Mouse (Mus musculus): ENCODE measurements around the gene Pacrg. TPM values are rescaled to one million over a fixed set of nuclear protein-coding genes. Genes with fewer than 3 reads are reported as not detected.

Pacrg gene
- polyA plus RNA-seq, 1 experiment from 2014 or later: 1.1 TPM

DNA sequence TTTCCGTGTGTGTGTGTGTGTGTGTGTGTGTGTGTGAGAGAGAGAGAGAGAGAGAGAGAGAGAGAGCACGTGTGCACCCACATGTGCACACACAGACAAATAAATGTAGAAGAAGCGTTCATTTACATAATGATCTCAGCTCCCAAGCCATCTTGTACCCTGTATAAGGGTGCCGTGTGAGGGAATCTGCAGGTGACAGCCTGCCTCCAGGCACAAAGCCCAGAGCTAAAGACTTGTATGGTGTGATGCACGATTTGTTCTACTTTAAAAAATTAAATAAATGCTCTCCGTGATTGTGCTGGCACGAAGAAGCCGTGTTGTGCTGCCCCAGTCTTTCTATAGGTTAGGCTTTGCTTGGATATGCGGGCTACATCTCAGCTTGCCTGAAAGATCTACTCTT, 426.2 kb downstream of the Pacrg start:
- H3K4me1 ChIP-seq (ENCODE audit: control insufficient read depth, insufficient read depth, low read length): peaks cover 50% of the 10 kb centered on the region
- peak overlapping the region; percentile 17; the same call in 1 of the 2 replicates for H3K4me2 ChIP-seq (ENCODE audit: low read depth, low read length)
- ATAC-seq (replicated peaks; ENCODE audit: extremely low read depth, insufficient read depth, low FRiP score): peak; percentile 47; the same call in 1 of the 2 replicates
- 56% methylated on average over 9 of the region's 9 CpGs for WGBS
- peak overlapping the region; percentile 95 for H3K27ac ChIP-seq (ENCODE audit: low read length)
- no peaks in the 10 kb centered on the region for H3K27me3 ChIP-seq (ENCODE audit: control insufficient read depth, insufficient read depth, low read length)
- no peaks in the 10 kb centered on the region for H3K9me3 ChIP-seq (replicated peaks; ENCODE audit: control insufficient read depth, low read length)
- no peak overlapping the region for H3K4me3 ChIP-seq (ENCODE audit: low read length)
- H3K9ac ChIP-seq (ENCODE audit: low read length): peak overlapping the region; percentile 61
- H3K36me3 ChIP-seq (ENCODE audit: control insufficient read depth, insufficient read depth): no peaks in the 10 kb centered on the region

GRCm38 (mm10) chr17:10410597-10411476, 429.3 kb downstream of the Pacrg start:
- no peak for ATAC-seq (replicated peaks; ENCODE audit: extremely low read depth, insufficient read depth, low FRiP score)
- H3K27ac ChIP-seq (ENCODE audit: low read length): no peak overlapping the region
- H3K36me3 ChIP-seq (ENCODE audit: control insufficient read depth, insufficient read depth): no peaks in the 10 kb centered on the region
- H3K4me1 ChIP-seq (ENCODE audit: control insufficient read depth, insufficient read depth, low read length): peaks cover 55% of the 10 kb centered on the region
- 74% methylated on average over 8 of the region's 8 CpGs for WGBS
- H3K4me2 ChIP-seq (ENCODE audit: low read depth, low read length): no peak overlapping the region
- H3K4me3 ChIP-seq (ENCODE audit: low read length): no peak overlapping the region
- H3K9me3 ChIP-seq (replicated peaks; ENCODE audit: control insufficient read depth, low read length): no peaks in the 10 kb centered on the region
- no peaks in the 10 kb centered on the region for H3K27me3 ChIP-seq (ENCODE audit: control insufficient read depth, insufficient read depth, low read length)
- no peak overlapping the region for H3K9ac ChIP-seq (ENCODE audit: low read length)

DNA sequence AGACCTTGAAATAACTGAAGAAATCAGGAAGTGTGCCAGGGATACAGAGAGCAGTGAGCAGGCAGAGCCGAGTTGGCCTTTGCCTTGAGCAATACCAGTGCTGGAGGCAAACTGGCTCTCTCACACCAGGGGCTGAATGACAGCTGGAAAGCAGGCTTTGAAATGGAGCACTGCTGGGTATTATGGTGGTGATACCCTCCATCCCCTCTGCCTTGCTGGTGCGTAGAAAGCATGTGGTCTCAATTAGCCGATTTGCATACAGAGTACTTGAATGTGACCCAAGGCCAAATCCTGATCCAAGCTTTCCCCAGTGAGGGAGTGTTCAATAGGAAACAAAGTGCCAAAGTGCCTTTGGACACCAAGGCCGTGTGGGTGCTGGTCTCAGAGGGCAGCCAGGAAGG, 431.4 kb downstream of the Pacrg start:
- peaks cover 38% of the 10 kb centered on the region for H3K4me1 ChIP-seq (ENCODE audit: control insufficient read depth, insufficient read depth, low read length)
- H3K4me3 ChIP-seq (ENCODE audit: low read length): no peak overlapping the region
- WGBS: 46% methylated on average over 4 of the region's 4 CpGs
- no peak overlapping the region for H3K9ac ChIP-seq (ENCODE audit: low read length)
- H3K27ac ChIP-seq (ENCODE audit: low read length): 0 out of 2 replicates have a peak overlapping the region, but pooled peaks have one; percentile 52
- 0 out of 2 replicates have a peak, but pooled peaks have one; percentile 40 for ATAC-seq (replicated peaks; ENCODE audit: extremely low read depth, insufficient read depth, low FRiP score)
- no peaks in the 10 kb centered on the region for H3K36me3 ChIP-seq (ENCODE audit: control insufficient read depth, insufficient read depth)
- no peaks in the 10 kb centered on the region for H3K27me3 ChIP-seq (ENCODE audit: control insufficient read depth, insufficient read depth, low read length)
- no peak overlapping the region for H3K4me2 ChIP-seq (ENCODE audit: low read depth, low read length)
- no peaks in the 10 kb centered on the region for H3K9me3 ChIP-seq (replicated peaks; ENCODE audit: control insufficient read depth, low read length)

DNA sequence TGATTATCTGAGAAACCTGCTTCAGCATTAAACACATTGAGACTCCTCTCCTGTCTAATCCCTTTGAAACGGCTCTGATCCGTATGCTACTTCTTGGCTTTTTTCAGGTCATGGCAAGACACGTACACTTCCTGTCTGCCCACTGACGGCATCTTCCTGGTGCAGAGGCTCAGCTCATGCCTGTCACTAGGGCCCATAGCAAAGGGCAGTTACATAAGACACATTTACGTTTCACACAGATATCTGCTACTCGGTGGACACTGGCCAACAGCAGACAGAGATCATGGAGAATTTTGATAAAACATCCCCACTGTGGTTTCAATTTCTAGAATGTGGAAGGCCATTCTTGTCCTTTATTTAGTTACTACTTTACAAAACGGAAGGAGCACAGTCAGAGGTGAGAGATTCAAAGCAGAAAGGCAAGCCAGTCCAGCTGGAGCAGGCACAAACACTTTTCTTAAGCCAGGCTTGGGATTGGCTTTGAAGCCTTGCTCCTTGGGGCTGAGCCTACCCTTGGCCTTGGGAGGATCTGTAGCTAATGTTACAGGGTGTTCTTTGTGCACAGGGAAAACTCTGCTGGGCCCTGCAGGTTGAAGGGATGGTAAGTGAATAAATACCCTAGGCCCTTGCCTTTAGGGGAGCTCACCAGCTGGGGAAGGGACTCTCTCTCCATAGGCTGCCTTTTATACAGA, 432.9 kb downstream of the Pacrg start:
- no peaks in the 10 kb centered on the region for H3K9me3 ChIP-seq (replicated peaks; ENCODE audit: control insufficient read depth, low read length)
- H3K4me2 ChIP-seq (ENCODE audit: low read depth, low read length): no peak overlapping the region
- no peak for ATAC-seq (replicated peaks; ENCODE audit: extremely low read depth, insufficient read depth, low FRiP score)
- peak overlapping the region; percentile 48; the same call in 1 of the 2 replicates for H3K27ac ChIP-seq (ENCODE audit: low read length)
- H3K27me3 ChIP-seq (ENCODE audit: control insufficient read depth, insufficient read depth, low read length): no peaks in the 10 kb centered on the region
- peaks cover 27% of the 10 kb centered on the region for H3K4me1 ChIP-seq (ENCODE audit: control insufficient read depth, insufficient read depth, low read length)
- 32% methylated on average over 7 of the region's 7 CpGs for WGBS
- 0 out of 2 replicates have a peak overlapping the region, but pooled peaks have one; percentile 7 for H3K9ac ChIP-seq (ENCODE audit: low read length)
- no peaks in the 10 kb centered on the region for H3K36me3 ChIP-seq (ENCODE audit: control insufficient read depth, insufficient read depth)
- H3K4me3 ChIP-seq (ENCODE audit: low read length): no peak overlapping the region

DNA sequence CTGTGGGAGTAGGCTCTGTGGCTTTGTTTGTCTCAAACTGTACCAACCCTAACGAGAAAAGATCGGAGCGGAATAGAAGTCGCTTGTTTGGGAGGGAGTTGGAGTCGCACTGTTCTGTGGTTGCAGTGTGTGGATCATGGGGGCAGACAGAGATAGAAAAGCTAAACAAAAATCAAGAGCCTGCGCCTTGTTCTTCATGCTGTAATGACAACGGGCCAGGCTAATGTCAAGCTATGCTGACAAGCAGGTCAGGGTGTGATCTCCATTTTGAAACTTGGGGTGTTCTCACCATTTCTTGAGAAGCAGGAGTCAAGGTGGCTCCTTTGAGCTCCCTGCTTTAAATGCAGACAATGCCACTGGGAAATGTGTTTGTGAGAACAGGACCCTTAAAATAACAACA, 433.8 kb downstream of the Pacrg start:
- Histone ChIP-seq H3K27ac (ENCODE audit: low read length) (peak overlapping the region; percentile 48; the same call in 1 of the 2 replicates), H3K9ac (ENCODE audit: low read length) (no peak overlapping the region)
- 63% methylated on average over 7 of the region's 7 CpGs for WGBS

DNA sequence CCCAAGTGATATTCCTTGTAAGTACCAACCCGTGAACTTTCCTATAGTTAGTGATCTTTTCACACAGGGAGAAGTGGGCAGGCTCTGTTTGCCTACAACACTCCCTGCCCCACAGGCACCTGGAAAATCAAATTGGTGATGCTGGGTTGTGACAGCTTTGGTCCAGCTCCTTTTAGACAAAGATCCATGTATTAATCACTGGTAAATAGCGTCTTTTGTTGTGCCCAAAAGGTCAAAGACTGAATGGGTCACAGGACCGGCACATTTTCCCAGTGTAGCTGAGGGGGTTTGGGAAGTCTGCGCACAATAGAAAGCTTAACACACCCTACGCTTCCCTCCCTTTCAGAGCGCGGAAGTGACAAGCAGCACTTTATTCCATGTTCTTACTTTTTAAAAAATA, 434.2 kb downstream of the Pacrg start:
- Histone ChIP-seq H3K9me3 (replicated peaks; ENCODE audit: control insufficient read depth, low read length) (no peaks in the 10 kb centered on the region), H3K27me3 (ENCODE audit: control insufficient read depth, insufficient read depth, low read length) (no peaks in the 10 kb centered on the region), H3K36me3 (ENCODE audit: control insufficient read depth, insufficient read depth) (no peaks in the 10 kb centered on the region), H3K9ac (ENCODE audit: low read length) (no peak overlapping the region), H3K27ac (ENCODE audit: low read length) (no peak overlapping the region), H3K4me1 (ENCODE audit: control insufficient read depth, insufficient read depth, low read length) (peaks cover 27% of the 10 kb centered on the region), H3K4me2 (ENCODE audit: low read depth, low read length) (no peak overlapping the region), H3K4me3 (ENCODE audit: low read length) (no peak overlapping the region)
- ATAC-seq (replicated peaks; ENCODE audit: extremely low read depth, insufficient read depth, low FRiP score): no peak
- 74% methylated on average over 7 of the region's 7 CpGs for WGBS

More for the DNA sequence above, 433.8 kb downstream of the Pacrg start:
- ATAC-seq (replicated peaks; ENCODE audit: extremely low read depth, insufficient read depth, low FRiP score): no peak
- Histone ChIP-seq H3K4me1 (ENCODE audit: control insufficient read depth, insufficient read depth, low read length) (peaks cover 27% of the 10 kb centered on the region), H3K4me2 (ENCODE audit: low read depth, low read length) (no peak overlapping the region), H3K4me3 (ENCODE audit: low read length) (no peak overlapping the region), H3K36me3 (ENCODE audit: control insufficient read depth, insufficient read depth) (no peaks in the 10 kb centered on the region), H3K9me3 (replicated peaks; ENCODE audit: control insufficient read depth, low read length) (no peaks in the 10 kb centered on the region), H3K27me3 (ENCODE audit: control insufficient read depth, insufficient read depth, low read length) (no peaks in the 10 kb centered on the region)

DNA sequence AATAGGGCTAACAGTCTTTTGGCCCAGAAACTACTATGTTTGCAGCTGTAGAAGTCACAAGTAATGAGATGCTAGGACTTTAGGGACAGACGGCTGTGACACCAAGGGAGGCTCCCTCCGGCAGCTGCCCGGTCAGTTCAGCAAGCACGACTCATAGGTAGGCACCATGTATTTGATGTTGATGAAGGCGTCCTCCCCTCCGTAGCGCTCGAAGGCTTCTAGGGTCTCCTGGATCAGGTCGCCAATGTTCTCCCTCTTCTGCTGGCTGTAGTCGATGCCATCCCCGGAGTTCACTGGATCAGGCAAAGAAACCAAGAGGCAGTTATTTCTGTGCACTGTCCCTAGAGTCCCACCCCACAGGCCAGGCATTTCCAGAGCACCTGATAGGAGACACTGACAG, 436.9 kb downstream of the Pacrg start:
- H3K27me3 ChIP-seq (ENCODE audit: control insufficient read depth, insufficient read depth, low read length): no peaks in the 10 kb centered on the region
- H3K4me1 ChIP-seq (ENCODE audit: control insufficient read depth, insufficient read depth, low read length): peaks cover 32% of the 10 kb centered on the region
- H3K27ac ChIP-seq (ENCODE audit: low read length): no peak overlapping the region
- no peaks in the 10 kb centered on the region for H3K36me3 ChIP-seq (ENCODE audit: control insufficient read depth, insufficient read depth)
- 88% methylated on average over 11 of the region's 11 CpGs for WGBS
- no peak for ATAC-seq (replicated peaks; ENCODE audit: extremely low read depth, insufficient read depth, low FRiP score)
- no peak overlapping the region for H3K4me3 ChIP-seq (ENCODE audit: low read length)
- no peaks in the 10 kb centered on the region for H3K9me3 ChIP-seq (replicated peaks; ENCODE audit: control insufficient read depth, low read length)
- no peak overlapping the region for H3K4me2 ChIP-seq (ENCODE audit: low read depth, low read length)
- H3K9ac ChIP-seq (ENCODE audit: low read length): no peak overlapping the region

GRCm38 (mm10) chr17:10402064-10402640, 438.0 kb downstream of the Pacrg start:
- 85% methylated on average over 12 of the region's 12 CpGs for WGBS
- Histone ChIP-seq H3K4me3 (ENCODE audit: low read length) (no peak overlapping the region), H3K27ac (ENCODE audit: low read length) (no peak overlapping the region), H3K9ac (ENCODE audit: low read length) (no peak overlapping the region), H3K36me3 (ENCODE audit: control insufficient read depth, insufficient read depth) (no peaks in the 10 kb centered on the region), H3K9me3 (replicated peaks; ENCODE audit: control insufficient read depth, low read length) (no peaks in the 10 kb centered on the region), H3K4me2 (ENCODE audit: low read depth, low read length) (no peak overlapping the region), H3K4me1 (ENCODE audit: control insufficient read depth, insufficient read depth, low read length) (peaks cover 37% of the 10 kb centered on the region), H3K27me3 (ENCODE audit: control insufficient read depth, insufficient read depth, low read length) (no peaks in the 10 kb centered on the region)
- no peak for ATAC-seq (replicated peaks; ENCODE audit: extremely low read depth, insufficient read depth, low FRiP score)
